Mouse (Mus musculus): ENCODE results near the gene Brwd1.
A peak's percentile ranks its signal among the peaks of the same experiment; 100 is the strongest.
"Not testable (repeated sequence)": the region's sequence is repeated elsewhere in the genome, so short reads cannot be mapped to it uniquely, and the experiment has no call there.

Brwd1 gene

GRCm38 (mm10) chr16:96080524-96080923, 1.8 kb downstream of the Brwd1 start:
- DNase-seq (ENCODE audit: low spot score): no peak

GRCm38 (mm10) chr16:96068364-96068763, 14.0 kb downstream of the Brwd1 start:
- no peak for DNase-seq (ENCODE audit: low spot score)

GRCm38 (mm10) chr16:96066174-96066573, 16.2 kb downstream of the Brwd1 start:
- no peak for DNase-seq (ENCODE audit: low spot score)

GRCm38 (mm10) chr16:96064649-96065048, 17.7 kb downstream of the Brwd1 start:
- DNase-seq (ENCODE audit: low spot score): no peak

GRCm38 (mm10) chr16:96044096-96044495, 38.2 kb downstream of the Brwd1 start:
- peak; percentile 15 for DNase-seq (ENCODE audit: low spot score)

GRCm38 (mm10) chr16:96040691-96041090, 41.6 kb downstream of the Brwd1 start:
- no peak for DNase-seq (ENCODE audit: low spot score)

- no peak for DNase-seq (ENCODE audit: low spot score)
These were observed 42.8 kb downstream of the Brwd1 start for GRCm38 (mm10) chr16:96039538-96039937.

GRCm38 (mm10) chr16:96034473-96034872, 47.9 kb downstream of the Brwd1 start:
- no peak for DNase-seq (ENCODE audit: low spot score)

GRCm38 (mm10) chr16:96032368-96033043, 49.8 kb downstream of the Brwd1 start:
- DNase-seq (ENCODE audit: low spot score): no peak

GRCm38 (mm10) chr16:96030476-96031102, 51.7 kb downstream of the Brwd1 start:
- peak; percentile 19 for DNase-seq (ENCODE audit: low spot score)

GRCm38 (mm10) chr16:96026256-96026655, 56.1 kb downstream of the Brwd1 start:
- DNase-seq (ENCODE audit: low spot score): no peak

- no peak for DNase-seq (ENCODE audit: low spot score)
These were observed 57.1 kb downstream of the Brwd1 start for GRCm38 (mm10) chr16:96025244-96025643.

- DNase-seq (ENCODE audit: low spot score): no peak
These were observed 61.3 kb downstream of the Brwd1 start for GRCm38 (mm10) chr16:96021045-96021444.

GRCm38 (mm10) chr16:96009124-96009523, 73.2 kb downstream of the Brwd1 start:
- DNase-seq (ENCODE audit: low spot score): not testable (repeated sequence)

- DNase-seq (ENCODE audit: low spot score): not testable (repeated sequence)
These were observed 78.0 kb downstream of the Brwd1 start for GRCm38 (mm10) chr16:96004278-96004677.

- DNase-seq (ENCODE audit: low spot score): peak; percentile 83
These were observed 83.0 kb downstream of the Brwd1 start for GRCm38 (mm10) chr16:95999291-95999690.

- no peak for DNase-seq (ENCODE audit: low spot score)
These were observed 86.2 kb downstream of the Brwd1 start for GRCm38 (mm10) chr16:95996156-95996555.

- peak; percentile 18 for DNase-seq (ENCODE audit: low spot score)
These were observed 87.8 kb downstream of the Brwd1 start for GRCm38 (mm10) chr16:95994576-95994975.

- no peak for DNase-seq (ENCODE audit: low spot score)
These were observed 89.7 kb downstream of the Brwd1 start for GRCm38 (mm10) chr16:95992596-95992995.

- peak; percentile 11 for DNase-seq (ENCODE audit: low spot score)
These were observed 91.0 kb downstream of the Brwd1 start for GRCm38 (mm10) chr16:95991122-95991900.

GRCm38 (mm10) chr16:95990462-95991121, 91.7 kb downstream of the Brwd1 start, which contains the start of gene Psmg1:
Gene Psmg1 (minus strand): TSS chr16:95990960.
- peak; percentile 95 for DNase-seq (ENCODE audit: low spot score)

GRCm38 (mm10) chr16:95984911-95985310, 97.4 kb downstream of the Brwd1 start:
- DNase-seq (ENCODE audit: low spot score): peak; percentile 46

Data from T-cell, adult 2 months (primary cell).